Mouse (Mus musculus): ENCODE data around the gene Cdca7l. TPM values are rescaled to one million over a fixed set of nuclear protein-coding genes. Genes with fewer than 3 reads are reported as not detected.

Cdca7l gene
- polyA plus RNA-seq, 1 experiment: 13.7 TPM

DNA sequence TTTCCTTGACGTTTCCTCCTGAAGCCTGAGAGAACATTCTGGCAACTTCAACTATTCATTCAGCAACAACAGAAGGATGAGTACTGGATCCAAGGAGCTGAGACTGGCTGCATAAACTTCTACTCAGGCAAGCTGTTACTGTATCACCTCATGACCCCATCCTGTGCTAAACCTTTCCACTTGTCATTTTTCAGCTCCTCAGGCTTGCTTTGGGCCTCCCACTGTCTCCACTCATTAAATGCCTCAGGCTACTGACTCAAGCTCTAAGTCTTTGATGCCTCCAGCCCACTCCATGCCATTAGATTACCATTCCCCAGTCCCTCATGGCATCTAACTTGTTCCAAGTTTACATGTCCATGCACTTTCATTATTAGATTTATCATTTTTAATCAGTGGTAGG is 38.6 kb downstream of the Cdca7l start:
- Histone ChIP-seq H3K36me3 (ENCODE audit: control insufficient read depth, insufficient read depth) (no peaks in the 10 kb centered on the region), H3K4me3 (ENCODE audit: insufficient read depth, poor library complexity, severe bottlenecking) (no peak overlapping the region), H3K79me2 (ENCODE audit: control insufficient read depth, insufficient read depth) (peaks cover 26% of the 10 kb centered on the region), H3K27me3 (ENCODE audit: control insufficient read depth, insufficient read depth, insufficient read length) (no peaks in the 10 kb centered on the region), H3K79me3 (ENCODE audit: low read depth) (peaks cover under 1% of the 10 kb centered on the region), H3ac (ENCODE audit: control insufficient read depth, insufficient read length, low read depth) (no peak overlapping the region)
- TF ChIP-seq MAX (IDR thresholded peaks at IDR 0.05): no peak
- TF ChIP-seq CEBPB (IDR thresholded peaks at IDR 0.05; ENCODE audit: low read depth): no peak
- TF ChIP-seq MYOG (IDR thresholded peaks at IDR 0.05; ENCODE audit: control insufficient read depth, extremely low read depth, insufficient read length): no peak
- no peak for TF ChIP-seq CTCF (IDR thresholded peaks at IDR 0.05; ENCODE audit: control insufficient read depth, insufficient read depth, insufficient read length)
- TF ChIP-seq USF1 (IDR thresholded peaks at IDR 0.05; ENCODE audit: low read depth): no peak
- no peak for TF ChIP-seq MYOD1 (IDR thresholded peaks at IDR 0.05; ENCODE audit: control insufficient read depth, insufficient read length, low read depth)
- no peak for TF ChIP-seq FOSL1 (IDR thresholded peaks at IDR 0.05; ENCODE audit: insufficient read depth, low read length, poor library complexity, severe bottlenecking)

DNA sequence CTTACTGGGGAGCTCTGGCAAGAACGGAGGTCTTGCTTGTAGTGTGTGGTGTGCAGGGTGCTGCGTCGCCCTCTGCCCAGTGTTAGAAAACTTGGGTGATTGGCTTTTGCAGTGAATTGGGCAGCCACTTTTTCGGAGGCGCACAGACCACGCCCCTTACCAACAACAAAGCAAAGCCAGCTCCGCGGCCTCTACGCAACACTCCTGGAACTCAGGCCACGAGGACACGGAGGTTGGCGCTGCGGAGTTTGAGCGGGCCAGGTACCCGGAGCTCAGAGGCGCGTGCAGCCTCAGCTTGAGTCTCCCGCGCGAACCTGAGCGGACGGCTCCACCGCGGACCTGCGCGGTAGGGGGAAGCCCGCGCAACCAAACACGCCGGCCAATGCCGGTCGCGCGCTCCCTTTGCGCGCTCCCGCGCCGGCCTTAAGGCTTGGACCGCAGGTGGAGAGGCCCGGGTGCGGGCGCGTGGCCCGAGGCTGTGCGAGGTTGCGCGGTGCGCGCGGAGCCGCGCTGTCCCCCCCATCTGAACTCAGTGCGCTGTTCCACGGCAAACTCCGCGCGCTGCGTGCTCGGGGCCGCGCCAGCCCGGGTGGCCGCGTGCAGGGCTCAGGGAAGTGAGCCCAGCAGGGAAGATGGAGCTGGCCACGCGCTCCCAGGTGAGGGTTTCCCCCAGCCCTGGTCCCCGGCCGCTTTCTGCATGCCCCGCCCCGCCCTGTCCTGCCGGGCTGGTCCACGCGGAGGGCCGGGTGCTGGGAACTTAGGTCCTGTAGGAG is 39.4 kb downstream of the Cdca7l start:
- no peaks in the 10 kb centered on the region for H3K36me3 ChIP-seq (ENCODE audit: control insufficient read depth, insufficient read depth)
- no peaks in the 10 kb centered on the region for H3K27me3 ChIP-seq (ENCODE audit: control insufficient read depth, insufficient read depth, insufficient read length)
- H3K79me3 ChIP-seq (ENCODE audit: low read depth): peaks cover 5% of the 10 kb centered on the region
- TF ChIP-seq MAX (IDR thresholded peaks at IDR 0.05) (peak; percentile 77), USF1 (IDR thresholded peaks at IDR 0.05; ENCODE audit: low read depth) (no peak), MYOG (IDR thresholded peaks at IDR 0.05; ENCODE audit: control insufficient read depth, extremely low read depth, insufficient read length) (no peak)
- peaks cover 33% of the 10 kb centered on the region for H3K79me2 ChIP-seq (ENCODE audit: control insufficient read depth, insufficient read depth)
- H3K4me3 ChIP-seq (ENCODE audit: insufficient read depth, poor library complexity, severe bottlenecking): peak overlapping the region; percentile 55
- H3ac ChIP-seq (ENCODE audit: control insufficient read depth, insufficient read length, low read depth): peak overlapping the region; percentile 86

DNA sequence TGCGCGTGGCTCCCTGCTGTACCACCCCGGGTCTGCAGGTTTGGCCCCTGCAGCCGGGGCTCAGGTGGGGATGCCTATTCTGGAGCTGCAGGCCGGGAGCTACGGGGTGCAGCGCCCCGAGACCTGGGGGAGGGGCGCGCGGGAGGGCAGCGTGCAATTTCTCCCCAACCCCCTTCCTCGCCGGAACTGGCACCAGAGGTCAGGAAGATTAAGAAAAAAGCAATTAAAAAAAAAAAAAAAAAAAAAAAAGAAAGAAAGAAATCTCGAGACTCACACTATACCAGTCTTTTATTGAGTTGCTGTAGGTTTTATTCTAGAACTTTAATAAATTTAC is 40.0 kb downstream of the Cdca7l start:
- H3K79me3 ChIP-seq (ENCODE audit: low read depth): peaks cover 7% of the 10 kb centered on the region
- TF ChIP-seq USF1 (IDR thresholded peaks at IDR 0.05; ENCODE audit: low read depth) (no peak), MYOG (IDR thresholded peaks at IDR 0.05; ENCODE audit: control insufficient read depth, extremely low read depth, insufficient read length) (no peak), MYOD1 (IDR thresholded peaks at IDR 0.05; ENCODE audit: control insufficient read depth, insufficient read length, low read depth) (no peak), CEBPB (IDR thresholded peaks at IDR 0.05; ENCODE audit: low read depth) (no peak)
- peak overlapping the region; percentile 55 for H3K4me3 ChIP-seq (ENCODE audit: insufficient read depth, poor library complexity, severe bottlenecking)
- peaks cover 33% of the 10 kb centered on the region for H3K79me2 ChIP-seq (ENCODE audit: control insufficient read depth, insufficient read depth)
- H3ac ChIP-seq (ENCODE audit: control insufficient read depth, insufficient read length, low read depth): peak overlapping the region; percentile 86
- no peaks in the 10 kb centered on the region for H3K36me3 ChIP-seq (ENCODE audit: control insufficient read depth, insufficient read depth)
- H3K27me3 ChIP-seq (ENCODE audit: control insufficient read depth, insufficient read depth, insufficient read length): no peaks in the 10 kb centered on the region

DNA sequence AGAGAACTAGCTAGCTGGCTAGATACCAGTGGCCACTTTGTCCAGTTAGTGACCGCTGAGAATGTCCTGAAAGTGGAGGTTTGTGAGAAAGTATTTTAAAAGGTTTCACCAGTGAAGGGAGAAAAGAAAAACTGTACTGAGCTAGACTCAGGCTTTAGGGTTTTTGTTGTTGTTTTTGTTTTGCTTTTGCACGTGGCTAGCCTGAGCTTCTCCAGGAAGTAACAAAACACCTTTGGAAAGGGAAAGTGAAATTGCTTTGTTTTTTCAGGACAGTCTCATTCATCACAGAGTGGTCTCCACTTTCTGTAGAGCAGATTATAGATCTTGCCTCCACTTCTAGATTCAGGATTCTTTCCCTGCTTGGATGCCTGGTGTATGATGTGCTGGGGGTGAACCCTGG is 40.8 kb downstream of the Cdca7l start:
- no peaks in the 10 kb centered on the region for H3K27me3 ChIP-seq (ENCODE audit: control insufficient read depth, insufficient read depth, insufficient read length)
- H3K36me3 ChIP-seq (ENCODE audit: control insufficient read depth, insufficient read depth): no peaks in the 10 kb centered on the region
- H3K79me2 ChIP-seq (ENCODE audit: control insufficient read depth, insufficient read depth): peaks cover 33% of the 10 kb centered on the region
- H3ac ChIP-seq (ENCODE audit: control insufficient read depth, insufficient read length, low read depth): peak overlapping the region; percentile 18
- peak overlapping the region; percentile 55 for H3K4me3 ChIP-seq (ENCODE audit: insufficient read depth, poor library complexity, severe bottlenecking)
- peaks cover 7% of the 10 kb centered on the region for H3K79me3 ChIP-seq (ENCODE audit: low read depth)
- TF ChIP-seq MYOD1 (IDR thresholded peaks at IDR 0.05; ENCODE audit: control insufficient read depth, insufficient read length, low read depth): no peak
- TF ChIP-seq MAX (IDR thresholded peaks at IDR 0.05): no peak
- no peak for TF ChIP-seq FOSL1 (IDR thresholded peaks at IDR 0.05; ENCODE audit: insufficient read depth, low read length, poor library complexity, severe bottlenecking)
- TF ChIP-seq CEBPB (IDR thresholded peaks at IDR 0.05; ENCODE audit: low read depth): no peak
- TF ChIP-seq USF1 (IDR thresholded peaks at IDR 0.05; ENCODE audit: low read depth): no peak
- no peak for TF ChIP-seq CTCF (IDR thresholded peaks at IDR 0.05; ENCODE audit: control insufficient read depth, insufficient read depth, insufficient read length)
- no peak for TF ChIP-seq MYOG (IDR thresholded peaks at IDR 0.05; ENCODE audit: control insufficient read depth, extremely low read depth, insufficient read length)

DNA sequence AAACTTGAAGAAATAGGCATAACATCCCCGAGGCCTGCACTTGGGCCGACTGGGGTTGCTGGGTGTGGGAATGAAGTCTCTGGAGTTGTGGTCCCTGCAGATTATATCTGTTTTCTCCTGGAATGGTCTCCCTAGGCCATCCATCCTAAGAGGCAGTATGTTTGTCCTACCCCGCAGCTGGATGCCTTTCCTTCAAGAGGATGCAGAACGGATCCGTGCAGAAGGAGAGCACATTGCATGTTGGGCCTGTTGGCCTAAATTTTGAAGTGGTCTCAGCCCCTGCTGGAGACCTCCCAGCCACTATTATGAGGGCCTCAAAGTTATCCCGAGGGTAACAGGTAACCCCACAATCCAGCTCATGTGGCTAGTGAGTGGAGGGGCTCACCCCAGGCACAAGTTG is 44.5 kb downstream of the Cdca7l start:
- no peak for TF ChIP-seq MAX (IDR thresholded peaks at IDR 0.05)
- no peak for TF ChIP-seq MYOG (IDR thresholded peaks at IDR 0.05; ENCODE audit: control insufficient read depth, extremely low read depth, insufficient read length)
- TF ChIP-seq CTCF (IDR thresholded peaks at IDR 0.05; ENCODE audit: control insufficient read depth, insufficient read depth, insufficient read length): no peak
- TF ChIP-seq MYOD1 (IDR thresholded peaks at IDR 0.05; ENCODE audit: control insufficient read depth, insufficient read length, low read depth): no peak
- no peak for TF ChIP-seq USF1 (IDR thresholded peaks at IDR 0.05; ENCODE audit: low read depth)

DNA sequence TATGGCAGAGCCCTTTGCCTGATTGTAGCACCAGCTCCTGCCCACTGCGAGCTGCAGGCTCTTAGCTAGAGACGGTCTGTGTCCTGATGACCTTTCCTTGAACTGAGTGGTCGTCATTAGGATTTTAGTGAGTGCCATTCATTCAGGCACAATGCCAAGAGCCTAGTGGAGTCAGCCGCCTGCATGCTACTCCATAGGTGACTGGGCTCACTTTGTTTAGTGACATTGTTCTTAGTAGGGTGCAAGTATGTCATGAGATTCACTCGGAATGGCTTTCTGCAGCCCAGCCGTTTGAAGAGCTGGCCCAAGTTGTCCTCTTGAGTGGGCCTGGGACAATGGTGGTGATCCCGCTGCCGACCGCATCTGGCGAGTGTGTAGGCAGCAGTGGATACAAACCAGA is 46.4 kb downstream of the Cdca7l start:
- no peak for TF ChIP-seq CEBPB (IDR thresholded peaks at IDR 0.05; ENCODE audit: low read depth)
- H3ac ChIP-seq (ENCODE audit: control insufficient read depth, insufficient read length, low read depth): no peak overlapping the region
- no peaks in the 10 kb centered on the region for H3K27me3 ChIP-seq (ENCODE audit: control insufficient read depth, insufficient read depth, insufficient read length)
- H3K79me2 ChIP-seq (ENCODE audit: control insufficient read depth, insufficient read depth): peaks cover 39% of the 10 kb centered on the region
- H3K79me3 ChIP-seq (ENCODE audit: low read depth): peaks cover 22% of the 10 kb centered on the region
- H3K4me3 ChIP-seq (ENCODE audit: insufficient read depth, poor library complexity, severe bottlenecking): no peak overlapping the region
- H3K36me3 ChIP-seq (ENCODE audit: control insufficient read depth, insufficient read depth): peaks cover 2% of the 10 kb centered on the region

More for the DNA sequence above, 44.5 kb downstream of the Cdca7l start:
- peaks cover 33% of the 10 kb centered on the region for H3K79me2 ChIP-seq (ENCODE audit: control insufficient read depth, insufficient read depth)
- H3K36me3 ChIP-seq (ENCODE audit: control insufficient read depth, insufficient read depth): peaks cover 2% of the 10 kb centered on the region
- H3K27me3 ChIP-seq (ENCODE audit: control insufficient read depth, insufficient read depth, insufficient read length): no peaks in the 10 kb centered on the region
- H3ac ChIP-seq (ENCODE audit: control insufficient read depth, insufficient read length, low read depth): no peak overlapping the region
- no peak overlapping the region for H3K4me3 ChIP-seq (ENCODE audit: insufficient read depth, poor library complexity, severe bottlenecking)
- peaks cover 13% of the 10 kb centered on the region for H3K79me3 ChIP-seq (ENCODE audit: low read depth)

Measured in C2C12 (cell line).